Mouse (Mus musculus) C2C12 (cell line): ENCODE data around the gene Kcnq5. TPM values are rescaled to one million over a fixed set of nuclear protein-coding genes. Genes with fewer than 3 reads are reported as not detected.

Source experiments
- H3K27me3 ChIP-seq: one replicate; pipeline ENCODE4 v1.6.1; 2011; ENCODE audit not compliant: control insufficient read depth, insufficient read depth, insufficient read length
- H3K36me3 ChIP-seq: one replicate; pipeline ENCODE4 v1.6.1; 2011; ENCODE audit not compliant: control insufficient read depth, insufficient read depth
- H3K4me3 ChIP-seq: one replicate; pipeline ENCODE4 v1.5.1; 2011; ENCODE audit warnings: mild to moderate bottlenecking, control low read depth; ENCODE audit not compliant: poor library complexity, insufficient read depth, severe bottlenecking
- H3K79me2 ChIP-seq: one replicate; pipeline ENCODE4 v1.6.1; 2011; ENCODE audit not compliant: control insufficient read depth, insufficient read depth
- H3K79me3 ChIP-seq: one replicate; pipeline ENCODE4 v1.6.1; 2011; ENCODE audit warnings: low read depth, control low read depth
- H3ac ChIP-seq: one replicate; pipeline ENCODE3; 2011; ENCODE audit warnings: low read depth; ENCODE audit not compliant: control insufficient read depth, insufficient read length
- CEBPB ChIP-seq: IDR thresholded peaks from one replicate; pipeline ENCODE4 v1.6.1; 2011; ENCODE audit warnings: low read depth, mild to moderate bottlenecking, control low read depth, moderate library complexity
- CTCF ChIP-seq: IDR thresholded peaks from one replicate; pipeline ENCODE4 v1.5.1; 2011; ENCODE audit not compliant: control insufficient read depth, insufficient read depth, insufficient read length
- FOSL1 ChIP-seq: IDR thresholded peaks from one replicate; pipeline ENCODE4 v1.8.0; 2011; ENCODE audit warnings: mild to moderate bottlenecking, low read length; ENCODE audit not compliant: poor library complexity, insufficient read depth, severe bottlenecking
- MAX ChIP-seq: IDR thresholded peaks from one replicate; pipeline ENCODE4 v1.6.1; 2011; ENCODE audit warnings: mild to moderate bottlenecking, control low read depth
- MYOD1 ChIP-seq: IDR thresholded peaks from one replicate; pipeline ENCODE4 v1.6.1; 2011; ENCODE audit warnings: low read depth; ENCODE audit not compliant: control insufficient read depth, insufficient read length
- MYOG ChIP-seq: IDR thresholded peaks from one replicate; pipeline ENCODE4 v1.6.1; 2011; ENCODE audit not compliant: control insufficient read depth, insufficient read length; ENCODE audit errors: extremely low read depth
- USF1 ChIP-seq: IDR thresholded peaks from one replicate; pipeline ENCODE4 v1.6.1; 2011; ENCODE audit warnings: low read depth, mild to moderate bottlenecking, control low read depth, moderate library complexity
- polyA plus RNA-seq: library from polyadenylated mRNA; unstranded; fragments of >200 nt; fragmentation: generic; extraction: Trizol; gene quantifications from one replicate; pipeline ENCODE4 v1.2.1, GENCODE M21; 2012; ENCODE audit warnings: missing spikeins

The Kcnq5 gene
- polyA plus RNA-seq, 1 experiment = not detected

DNA sequence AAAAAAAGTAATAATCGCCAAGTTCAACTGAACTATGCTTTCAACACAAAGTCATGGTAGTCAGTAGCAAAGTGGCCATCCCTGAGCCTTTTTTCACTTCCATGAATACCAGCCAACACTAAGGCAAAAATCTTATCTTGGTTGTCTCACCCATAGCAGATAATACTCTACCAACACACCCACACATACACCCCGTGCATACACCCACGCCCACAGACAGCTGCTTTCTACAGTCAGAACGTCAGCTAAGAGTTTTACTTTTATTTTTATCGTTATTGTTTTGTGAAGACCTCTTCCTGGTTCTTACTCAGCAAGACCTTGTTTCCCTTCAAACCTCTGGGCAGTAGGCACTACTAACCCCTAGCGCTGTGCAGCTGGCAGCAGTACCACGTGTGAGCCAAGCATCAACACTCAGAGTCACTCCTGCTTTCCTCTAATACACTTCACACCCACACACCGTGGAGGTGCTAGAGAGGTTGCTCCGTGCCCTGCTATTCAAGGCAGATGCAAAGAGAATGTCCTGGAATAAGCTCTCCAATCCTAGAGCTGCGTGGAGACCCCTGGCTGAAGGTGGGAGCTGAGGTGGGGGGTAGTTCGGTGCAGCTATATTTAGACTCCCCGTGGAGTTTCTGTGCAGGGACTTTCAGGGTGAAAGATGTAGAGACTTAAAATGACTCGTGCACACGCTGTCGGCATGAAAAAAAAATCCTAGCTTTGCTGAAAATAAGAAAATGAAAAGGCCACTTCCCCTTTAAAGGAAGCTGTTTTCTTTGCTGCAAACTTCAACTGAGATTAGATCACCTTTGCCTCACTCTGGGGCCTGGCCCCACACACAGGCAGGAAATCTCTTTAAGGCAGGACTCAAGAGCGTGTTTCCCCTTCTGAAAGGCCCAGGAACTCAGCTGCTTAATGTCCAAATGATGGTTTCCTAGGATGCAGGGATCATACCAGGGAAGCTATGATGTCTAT, 1.4 kb upstream of the Kcnq5 start:
- Histone ChIP-seq H3K36me3 (no peaks in the 10 kb centered on the region), H3K27me3 (no peaks in the 10 kb centered on the region), H3K79me3 (no peaks in the 10 kb centered on the region), H3ac (no peak overlapping the region), H3K79me2 (no peaks in the 10 kb centered on the region), H3K4me3 (no peak overlapping the region)
- TF ChIP-seq CEBPB = no peak
- TF ChIP-seq MAX = no peak
- TF ChIP-seq MYOG = no peak
- TF ChIP-seq CTCF = no peak
- no peak for TF ChIP-seq MYOD1
- TF ChIP-seq USF1 = no peak
- no peak for TF ChIP-seq FOSL1

DNA sequence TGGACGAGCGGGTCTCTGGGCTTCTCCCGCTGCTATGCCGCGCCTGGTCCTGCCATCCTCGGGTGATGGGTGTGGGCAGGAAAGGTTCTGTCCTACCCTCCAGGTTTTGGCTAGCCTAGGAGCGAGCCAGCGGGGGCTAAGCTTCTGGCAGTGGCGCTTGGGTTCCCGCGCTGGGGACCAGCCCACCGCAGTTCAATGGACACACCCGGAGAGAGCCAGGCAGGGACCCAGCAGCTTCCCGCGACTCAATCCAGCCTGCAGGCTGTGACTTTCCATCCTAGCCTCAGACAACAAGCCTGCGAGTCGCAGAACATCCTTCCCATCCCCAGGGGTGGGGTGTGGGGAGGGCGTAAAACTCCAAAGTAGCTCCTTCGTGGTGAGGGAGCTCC, 335 bp upstream of the Kcnq5 start:
- Histone ChIP-seq H3K27me3 (no peaks in the 10 kb centered on the region), H3ac (no peak overlapping the region), H3K36me3 (no peaks in the 10 kb centered on the region), H3K79me3 (no peaks in the 10 kb centered on the region), H3K4me3 (no peak overlapping the region), H3K79me2 (no peaks in the 10 kb centered on the region)
- TF ChIP-seq MAX = no peak
- TF ChIP-seq FOSL1 = no peak
- TF ChIP-seq MYOD1 = no peak
- no peak for TF ChIP-seq USF1
- no peak for TF ChIP-seq CTCF
- no peak for TF ChIP-seq MYOG

DNA sequence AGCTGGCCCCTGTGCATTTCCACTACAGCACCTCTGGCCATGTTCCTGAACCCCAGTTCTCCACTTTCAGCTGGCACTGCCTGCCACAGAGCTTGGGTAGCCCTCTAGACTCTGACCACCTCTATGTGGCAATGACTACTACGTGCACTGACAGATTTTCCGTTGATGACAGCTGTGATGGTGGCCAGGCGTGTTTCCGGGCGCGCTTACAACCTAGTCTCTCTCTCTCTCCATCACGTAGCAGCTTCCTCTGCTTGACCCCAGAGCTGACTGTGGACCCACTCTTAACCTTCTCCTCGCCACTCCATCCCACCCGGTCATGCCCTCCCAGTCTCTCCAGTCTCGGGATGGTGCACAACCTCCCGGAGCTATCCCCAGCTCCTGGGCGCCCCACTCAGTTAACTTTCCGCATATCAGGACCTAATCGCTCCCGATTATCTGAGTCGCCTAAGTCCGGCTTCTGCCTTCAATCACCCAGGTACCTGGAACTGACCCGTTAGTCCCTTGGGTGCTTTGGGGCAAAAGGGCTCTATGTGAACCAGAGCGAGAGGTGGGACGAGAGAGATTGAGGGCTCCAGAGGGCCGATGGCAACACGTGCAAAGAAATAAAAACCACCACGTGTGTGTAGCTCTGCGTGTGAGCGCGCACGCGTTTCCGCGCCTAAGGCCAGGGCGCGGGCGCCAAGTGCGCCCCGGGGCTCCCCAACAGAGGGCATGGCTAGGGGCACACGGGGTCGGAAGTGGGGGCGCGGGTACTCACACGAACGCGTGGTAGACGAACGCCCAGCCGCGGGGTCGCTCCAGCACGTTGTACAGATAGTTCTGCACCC, 1.1 kb downstream of the Kcnq5 start:
- no peak overlapping the region for H3K4me3 ChIP-seq
- H3K27me3 ChIP-seq = no peaks in the 10 kb centered on the region
- no peaks in the 10 kb centered on the region for H3K79me2 ChIP-seq
- no peaks in the 10 kb centered on the region for H3K79me3 ChIP-seq
- H3ac ChIP-seq = no peak overlapping the region
- TF ChIP-seq CTCF = no peak
- TF ChIP-seq MYOG = no peak
- no peak for TF ChIP-seq CEBPB
- no peak for TF ChIP-seq USF1
- no peak for TF ChIP-seq MAX
- no peaks in the 10 kb centered on the region for H3K36me3 ChIP-seq

DNA sequence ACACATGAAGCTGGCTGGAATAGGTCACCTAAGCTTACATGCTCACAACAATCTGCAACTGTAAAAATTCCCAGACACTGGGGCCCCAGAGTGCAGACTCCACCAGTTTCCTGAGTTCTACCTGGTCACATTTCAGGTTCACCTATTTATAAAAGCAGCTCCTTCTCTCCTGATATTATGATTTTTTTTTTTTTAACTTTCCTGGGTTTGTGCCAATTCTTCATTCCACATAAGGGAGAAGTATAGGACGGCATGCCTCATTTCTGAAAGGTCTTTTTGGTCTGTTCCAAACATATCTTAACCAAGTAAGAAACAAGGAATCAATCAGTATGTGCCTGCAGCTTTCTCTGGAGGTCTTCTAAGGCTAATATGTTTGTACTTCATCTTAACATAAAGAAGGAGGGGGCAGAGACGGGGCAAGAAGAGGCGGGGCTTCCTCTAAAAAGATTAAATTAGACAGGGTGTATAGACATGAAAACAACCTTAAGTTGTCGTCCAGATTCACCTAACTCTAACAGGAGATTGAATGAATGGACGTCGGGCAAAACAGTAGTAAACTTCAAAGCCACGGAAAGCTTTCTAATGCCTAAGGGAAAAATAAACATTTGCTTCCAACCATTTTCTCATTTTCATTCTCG, 2.0 kb downstream of the Kcnq5 start:
- Histone ChIP-seq H3K79me2 (no peaks in the 10 kb centered on the region), H3K79me3 (no peaks in the 10 kb centered on the region), H3ac (no peak overlapping the region), H3K27me3 (no peaks in the 10 kb centered on the region), H3K36me3 (no peaks in the 10 kb centered on the region), H3K4me3 (no peak overlapping the region)
- TF ChIP-seq CTCF (no peak), MAX (no peak), MYOG (no peak), USF1 (no peak), MYOD1 (no peak), CEBPB (no peak), FOSL1 (no peak)

DNA sequence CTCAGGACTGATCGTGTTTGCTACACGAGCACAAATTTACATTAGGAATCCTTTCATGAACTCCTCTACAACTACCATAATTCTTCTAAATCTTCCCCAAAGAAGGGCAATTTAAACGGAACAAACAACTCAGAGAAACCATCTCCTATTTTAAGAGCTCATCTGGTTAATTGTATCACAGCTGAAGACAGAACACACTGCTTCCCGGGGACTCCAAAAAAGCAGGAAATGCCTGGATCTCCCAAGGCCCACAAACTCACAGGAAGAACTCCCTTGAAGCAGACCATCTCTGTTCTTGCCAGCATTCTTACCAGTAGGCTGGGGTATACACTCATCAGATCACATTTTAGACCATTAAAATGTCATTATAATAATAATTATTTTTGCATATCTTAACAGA, 3.7 kb downstream of the Kcnq5 start:
- no peaks in the 10 kb centered on the region for H3K36me3 ChIP-seq
- H3K79me2 ChIP-seq = no peaks in the 10 kb centered on the region
- no peak overlapping the region for H3K4me3 ChIP-seq
- H3K27me3 ChIP-seq = no peaks in the 10 kb centered on the region
- no peak for TF ChIP-seq MYOG
- TF ChIP-seq FOSL1 = no peak
- TF ChIP-seq CTCF = no peak
- no peak for TF ChIP-seq MAX
- no peak for TF ChIP-seq USF1
- no peak for TF ChIP-seq MYOD1
- no peak for TF ChIP-seq CEBPB
- H3K79me3 ChIP-seq = no peaks in the 10 kb centered on the region
- H3ac ChIP-seq = no peak overlapping the region
